ENCODE assay signal across 11 mouse cellular contexts in the genomic region with DNA sequence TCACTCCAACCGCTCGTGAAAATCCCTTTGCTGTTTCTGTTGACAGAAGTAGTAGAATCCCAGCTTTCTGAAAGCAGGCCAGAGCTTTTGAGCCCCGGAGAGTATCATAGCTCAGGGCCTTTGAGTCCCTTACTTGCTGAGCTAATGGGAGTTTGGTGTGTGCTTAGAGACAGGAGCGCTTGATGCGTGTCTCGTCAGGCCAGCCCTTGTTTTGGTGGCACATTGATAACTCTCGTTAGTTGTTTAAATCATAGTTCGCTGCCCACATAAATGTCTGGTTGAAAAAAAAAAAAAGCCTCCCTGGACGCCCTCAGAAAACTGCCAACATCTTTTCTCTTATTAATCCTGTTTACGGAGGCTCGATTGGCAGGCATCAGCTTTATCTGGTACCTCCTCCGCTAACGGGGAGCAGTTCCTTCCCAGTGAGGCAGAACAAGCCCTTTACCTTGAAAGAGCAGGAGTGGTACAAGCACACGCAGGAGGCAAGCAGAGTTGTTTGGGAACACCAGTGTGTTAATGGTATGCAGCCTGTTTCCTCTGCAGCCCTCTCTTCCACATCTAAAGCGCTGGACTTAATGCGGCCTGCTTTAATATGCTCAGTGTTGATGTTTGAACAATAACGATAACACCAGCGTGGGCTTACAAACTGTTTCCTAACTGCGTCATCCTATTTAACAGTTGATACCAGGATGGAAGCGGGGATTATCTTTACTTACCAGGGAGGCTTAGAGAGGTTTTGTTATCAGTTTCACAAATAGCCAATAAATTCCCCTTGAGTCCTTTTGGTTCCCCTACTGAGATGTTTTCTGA. TPM values are rescaled to one million over a fixed set of nuclear protein-coding genes. Genes with fewer than 3 reads are reported as not detected.
DNase-seq lines count a peak whose midpoint lies in the region; ATAC-seq and TF ChIP-seq lines count a peak whose summit lies in the region.
"Had no signal": no experiment of that assay in that cellular context is flagged by ENCODE, and none has a peak within 500 bp of the region (broad histone marks: within the 10 kb centered on the region; RNA-seq: fewer than 3 reads in every experiment).

No protein-coding gene starts in this region.

- H3K9me3 ChIP-seq in MEL (replicated peaks; ENCODE audit: insufficient read depth, low read length) = no peaks in the 10 kb centered on the region
- H3K9me3 ChIP-seq in liver, embryonic 16.5 days (replicated peaks; ENCODE audit: control insufficient read depth, low read length) = no peaks in the 10 kb centered on the region
- H3K9me3 ChIP-seq: hindbrain, embryonic 12.5 days; limb, embryonic 15.5 days had no signal

- intact Hi-C loops in gastrocnemius, adult 2 months (cut with DNase I) = no loop called here

- peak overlapping the region; percentile 42 to 48 for H3K4me3 ChIP-seq in MEL (ENCODE audit: control insufficient read depth in 1 of 2, insufficient read depth in 1 of 2, low read depth in 2 of 2, low read length in 2 of 2)
- peak overlapping the region; percentile 35 for H3K4me3 ChIP-seq in liver, embryonic 16.5 days (ENCODE audit: low read depth, low read length)
- H3K4me3 ChIP-seq in gastrocnemius, adult 2 months = no peak overlapping the region
- H3K4me3 ChIP-seq: hindbrain, embryonic 12.5 days; limb, embryonic 15.5 days had no signal

- DNase-seq in layer of hippocampus, adult 11-12 months (ENCODE audit: low spot score) = peak; percentile 11
- DNase-seq in layer of hippocampus, postnatal 14 days (ENCODE audit: low spot score in 2 of 2) = no peak
- DNase-seq in MEL (ENCODE audit: low read depth, low spot score) = peak; percentile 90
- DNase-seq in c-Kit-positive CD71-positive TER-119-positive erythroid progenitor cells, embryonic 14.5 days (ENCODE audit: low spot score) = peak; percentile 83
- DNase-seq in adipocyte (ENCODE audit: low spot score) = no peak
- DNase-seq in gastrocnemius, adult 2 months = no peak
- no peak for DNase-seq in right cerebral cortex, postnatal 25 days
- DNase-seq: adrenal gland, postnatal 25 days had no signal

- peak; percentile 84 for ATAC-seq in liver, embryonic 16.5 days (ENCODE audit: low read depth)

- no peak for TF ChIP-seq RAD21 in MEL (IDR thresholded peaks at IDR 0.05; ENCODE audit: low read depth, low read length)

- peaks cover 0 to 51% of the 10 kb centered on the region in 2 experiments; a peak in 2 of 4 replicates for H3K36me3 ChIP-seq in MEL (ENCODE audit: control insufficient read depth in 1 of 2, insufficient read depth in 2 of 2, low read length in 2 of 2)
- no peaks in the 10 kb centered on the region for H3K36me3 ChIP-seq in liver, embryonic 16.5 days (ENCODE audit: control insufficient read depth, insufficient read depth)
- H3K36me3 ChIP-seq: hindbrain, embryonic 12.5 days; limb, embryonic 15.5 days had no signal

- peak overlapping the region; percentile 61 for H3K4me2 ChIP-seq in liver, embryonic 16.5 days (ENCODE audit: low read depth, low read length)
- H3K4me2 ChIP-seq: hindbrain, embryonic 12.5 days; limb, embryonic 15.5 days had no signal

- H3K4me1 ChIP-seq in MEL (ENCODE audit: control insufficient read depth in 1 of 2, insufficient read depth in 2 of 2, low read length in 2 of 2) = peaks cover 39 to 49% of the 10 kb centered on the region in 2 experiments
- peaks cover 33% of the 10 kb centered on the region for H3K4me1 ChIP-seq in liver, embryonic 16.5 days (ENCODE audit: control insufficient read depth, low read depth, low read length)
- H3K4me1 ChIP-seq: hindbrain, embryonic 12.5 days; limb, embryonic 15.5 days had no signal

- no peaks in the 10 kb centered on the region for H3K27me3 ChIP-seq in MEL (ENCODE audit: control insufficient read depth in 1 of 2, insufficient read depth in 2 of 2, low read length in 2 of 2)
- no peaks in the 10 kb centered on the region for H3K27me3 ChIP-seq in liver, embryonic 16.5 days (ENCODE audit: control insufficient read depth, insufficient read depth, low read depth, low read length)
- H3K27me3 ChIP-seq: hindbrain, embryonic 12.5 days; limb, embryonic 15.5 days had no signal

- H3K9ac ChIP-seq in MEL (ENCODE audit: control insufficient read depth, low read depth, low read length, poor library complexity, severe bottlenecking) = peak overlapping the region; percentile 61
- H3K9ac ChIP-seq in liver, embryonic 16.5 days (ENCODE audit: low read depth, low read length) = peak overlapping the region; percentile 42
- H3K9ac ChIP-seq: hindbrain, embryonic 12.5 days; limb, embryonic 15.5 days had no signal

- no peak for TF ChIP-seq CTCF in MEL (IDR thresholded peaks at IDR 0.05 in 2 of 3, conservative IDR thresholded peaks at IDR 0.05 in 1 of 3; ENCODE audit: control insufficient read depth in 1 of 3, insufficient read depth in 1 of 3, low read depth in 2 of 3, low read length in 3 of 3, poor library complexity in 1 of 3, severe bottlenecking in 1 of 3)
- TF ChIP-seq CTCF in gastrocnemius, adult 2 months (IDR thresholded peaks at IDR 0.05) = no peak

- peak overlapping the region; percentile 97 for H3K27ac ChIP-seq in MEL (ENCODE audit: control insufficient read depth, low read depth, low read length)
- H3K27ac ChIP-seq in liver, embryonic 16.5 days (ENCODE audit: low read length) = peak overlapping the region; percentile 88
- H3K27ac ChIP-seq in gastrocnemius, adult 2 months = no peak overlapping the region
- H3K27ac ChIP-seq: hindbrain, embryonic 12.5 days; limb, embryonic 15.5 days had no signal

- H3K79me2 ChIP-seq in MEL (ENCODE audit: control insufficient read depth, insufficient read depth, low read length, poor library complexity) = no peaks in the 10 kb centered on the region; the same call in 1 of the 2 replicates

- peak; percentile 10 to 65; a peak in 3 of 4 replicates for TF ChIP-seq POLR2A in MEL (IDR thresholded peaks at IDR 0.05; ENCODE audit: control insufficient read depth in 1 of 2, insufficient read depth in 1 of 2, low read depth in 1 of 2, low read length in 2 of 2, poor library complexity in 1 of 2)

- TF ChIP-seq EP300 in MEL (IDR thresholded peaks at IDR 0.05; ENCODE audit: low read depth in 1 of 2, low read length in 2 of 2) = peak; percentile 97

- 35% methylated on average over 20 of the region's 20 CpGs for WGBS in liver, embryonic 16.5 days (ENCODE audit: insufficient replicate concordance)

TF ChIP-seq in MEL, 35 proteins besides CTCF, POLR2A, EP300 and RAD21 (continues in another document):
- peak; percentile 8; the same call in 1 of the 2 replicates for TF ChIP-seq CHD2 (IDR thresholded peaks at IDR 0.05; ENCODE audit: low read length)
- TF ChIP-seq USF1 (IDR thresholded peaks at IDR 0.05; ENCODE audit: low read depth, low read length) = no peak
- TF ChIP-seq MYC (IDR thresholded peaks at IDR 0.05; ENCODE audit: low read depth, low read length) = peak; percentile 44; the same call in 1 of the 2 replicates
- TF ChIP-seq SMC3 (IDR thresholded peaks at IDR 0.05; ENCODE audit: low read depth, low read length) = no peak
- TF ChIP-seq E2F4 (IDR thresholded peaks at IDR 0.05; ENCODE audit: borderline replicate concordance, low read depth, low read length) = no peak
- peak; percentile 95 for TF ChIP-seq GATA1 (IDR thresholded peaks at IDR 0.05; ENCODE audit: low read depth, low read length)
- peak; percentile 71 for TF ChIP-seq TBP (IDR thresholded peaks at IDR 0.05; ENCODE audit: low read depth, low read length)
- TF ChIP-seq UBTF (IDR thresholded peaks at IDR 0.05; ENCODE audit: borderline replicate concordance, insufficient read depth, low read depth, low read length) = no peak
- peak; percentile 93 for TF ChIP-seq TAL1 (IDR thresholded peaks at IDR 0.05; ENCODE audit: low read length)
- TF ChIP-seq ELF1 (IDR thresholded peaks at IDR 0.05; ENCODE audit: low read depth, low read length) = 0 out of 2 replicates have a peak, but pooled peaks have one; percentile 25
- TF ChIP-seq MXI1 (IDR thresholded peaks at IDR 0.05; ENCODE audit: low read depth, low read length) = no peak
- TF ChIP-seq NRF1 (IDR thresholded peaks at IDR 0.05; ENCODE audit: insufficient read depth, low read depth, low read length, poor library complexity, severe bottlenecking) = no peak
- peak; percentile 51; the same call in 1 of the 2 replicates for TF ChIP-seq HCFC1 (IDR thresholded peaks at IDR 0.05; ENCODE audit: low read depth, low read length)
- no peak; the same call in 1 of the 2 replicates for TF ChIP-seq BHLHE40 (IDR thresholded peaks at IDR 0.05; ENCODE audit: borderline replicate concordance, low read depth, low read length)
- TF ChIP-seq ZMIZ1 (IDR thresholded peaks at IDR 0.05; ENCODE audit: low read depth, low read length) = peak; percentile 91; the same call in 1 of the 2 replicates
- no peak for TF ChIP-seq POLR2AphosphoS2 (IDR thresholded peaks at IDR 0.05; ENCODE audit: low read length)
- TF ChIP-seq MAX (IDR thresholded peaks at IDR 0.05; ENCODE audit: low read length) = peak; percentile 52
- no peak for TF ChIP-seq MEF2A (IDR thresholded peaks at IDR 0.05; ENCODE audit: extremely low read depth, insufficient replicate concordance, low read depth, low read length, poor library complexity, severe bottlenecking)
- TF ChIP-seq ZNF384 (IDR thresholded peaks at IDR 0.05; ENCODE audit: low read depth, low read length) = peak; percentile 73
- no peak for TF ChIP-seq ZKSCAN1 (IDR thresholded peaks at IDR 0.05; ENCODE audit: low read depth, low read length)
- peak; percentile 93 for TF ChIP-seq MYB (IDR thresholded peaks at IDR 0.05; ENCODE audit: low read depth, low read length)
- TF ChIP-seq CHD1 (IDR thresholded peaks at IDR 0.05; ENCODE audit: low read depth, low read length) = no peak
- no peak; the same call in 1 of the 2 replicates for TF ChIP-seq KAT2A (conservative IDR thresholded peaks at IDR 0.05; ENCODE audit: low read depth, low read length)
- peak; percentile 44; the same call in 1 of the 2 replicates for TF ChIP-seq NELFE (IDR thresholded peaks at IDR 0.05; ENCODE audit: low read depth, low read length)
- TF ChIP-seq POLR2AphosphoS5 (IDR thresholded peaks at IDR 0.05; ENCODE audit: borderline replicate concordance, low read depth, low read length) = peak; percentile 78; the same call in 1 of the 2 replicates
- TF ChIP-seq JUND (IDR thresholded peaks at IDR 0.05; ENCODE audit: low read depth, low read length) = 0 out of 2 replicates have a peak, but pooled peaks have one; percentile 40
- TF ChIP-seq GABPA (IDR thresholded peaks at IDR 0.05; ENCODE audit: low read depth, low read length) = 0 out of 2 replicates have a peak, but pooled peaks have one; percentile 27

RNA-seq across cellular contexts. Expression of gene Glcci1, which starts 22.2 kb away (rescaled TPM):
- 10 to 100 TPM; 42.7 to 46.6 TPM for total RNA-seq in layer of hippocampus, postnatal 14 days (2021)
- 1.8 and 2.1 TPM in 2 replicates for total RNA-seq in MEL (2012; rRNA removed)
- 10 to 100 TPM in 1 of 2 experiments, 1 to 10 TPM in 1; 7.9 to 31.1 TPM for polyA plus RNA-seq in MEL (2012; ENCODE audit: insufficient read depth in 1 of 2, insufficient read length in 2 of 2, low read depth in 1 of 2, low replicate concordance in 2 of 2, missing spikeins in 1 of 2)
- 1.0 and 1.2 TPM in 2 replicates for polyA plus RNA-seq in liver, embryonic 16.5 days (2015; fragmentation: Nextera tagmentation; extraction: Ambion mirVana)
- 1 to 10 TPM; 4.2 to 4.3 TPM for total RNA-seq in gastrocnemius, adult 2 months (2021)

Comparison
In these comparisons a context has a peak if more than half of its experiments do, and no peak if none do; other contexts are left out.
1. DNase-seq: peak in layer of hippocampus, adult 11-12 months (single experiment), MEL (single experiment) and c-Kit-positive CD71-positive TER-119-positive erythroid progenitor cells, embryonic 14.5 days (single experiment); none in layer of hippocampus, postnatal 14 days (0 of 2), adipocyte (single experiment), gastrocnemius, adult 2 months (single experiment) and right cerebral cortex, postnatal 25 days (single experiment).
2. RNA of gene Glcci1, which starts 22.2 kb away (total RNA-seq): 42.7 to 46.6 TPM in layer of hippocampus, postnatal 14 days; 4.2 to 4.3 TPM in gastrocnemius, adult 2 months and 1.8 to 2.1 TPM in MEL; every median in the first group is over 4 times any median in the second.